Mouse (Mus musculus) gastrocnemius, adult 18-20 months (tissue): ENCODE measurements around the gene Csnk1e. TPM values are rescaled to one million over a fixed set of nuclear protein-coding genes. Genes with fewer than 3 reads are reported as not detected.

ENCODE experiments used
- DNase-seq: peaks from one replicate; pipeline ENCODE4 v3.0.0; 2021; ENCODE audit warnings: low spot score
- total RNA-seq, 2 experiments: library from RNA; stranded (reverse); gene quantifications; 2 replicates each; pipeline ENCODE4 v1.2.3; 2021

Gene Csnk1e
- total RNA-seq, 2 experiments from 2014 or later = 45.4 to 48.0 TPM

GRCm38 (mm10) chr15:79445786-79446654, 9.3 kb downstream of the Csnk1e start:
- DNase-seq = peak; percentile 62

- DNase-seq = no peak
Observed at GRCm38 (mm10) chr15:79443856-79444410, 11.4 kb downstream of the Csnk1e start.

- no peak for DNase-seq
Observed at GRCm38 (mm10) chr15:79442961-79443518, 12.3 kb downstream of the Csnk1e start.

GRCm38 (mm10) chr15:79442257-79442611, 13.1 kb downstream of the Csnk1e start:
- no peak for DNase-seq

GRCm38 (mm10) chr15:79441331-79442256, 13.8 kb downstream of the Csnk1e start:
- DNase-seq = peak; percentile 86

- no peak for DNase-seq
Observed at GRCm38 (mm10) chr15:79440651-79441330, 14.6 kb downstream of the Csnk1e start.

GRCm38 (mm10) chr15:79440223-79440622, 15.1 kb downstream of the Csnk1e start:
- DNase-seq = peak; percentile 64

GRCm38 (mm10) chr15:79439386-79439785, 16.0 kb downstream of the Csnk1e start:
- DNase-seq = no peak

- no peak for DNase-seq
Observed at GRCm38 (mm10) chr15:79438816-79439215, 16.6 kb downstream of the Csnk1e start.

- no peak for DNase-seq
Observed at GRCm38 (mm10) chr15:79438209-79438810, 17.1 kb downstream of the Csnk1e start.

GRCm38 (mm10) chr15:79437541-79438208, 17.7 kb downstream of the Csnk1e start:
- no peak for DNase-seq

GRCm38 (mm10) chr15:79436481-79436921, 18.9 kb downstream of the Csnk1e start:
- DNase-seq = no peak

- peak; percentile 61 for DNase-seq
Observed at GRCm38 (mm10) chr15:79435191-79435671, 20.1 kb downstream of the Csnk1e start.

GRCm38 (mm10) chr15:79432892-79433291, 22.5 kb downstream of the Csnk1e start:
- DNase-seq = no peak

- DNase-seq = no peak
Observed at GRCm38 (mm10) chr15:79432328-79432727, 23.0 kb downstream of the Csnk1e start.

GRCm38 (mm10) chr15:79431925-79432324, 23.4 kb downstream of the Csnk1e start:
- no peak for DNase-seq

- DNase-seq = no peak
Observed at GRCm38 (mm10) chr15:79430461-79431000, 24.8 kb downstream of the Csnk1e start.

- DNase-seq = no peak
Observed at GRCm38 (mm10) chr15:79429994-79430393, 25.4 kb downstream of the Csnk1e start.

- no peak for DNase-seq
Observed at GRCm38 (mm10) chr15:79429527-79429926, 25.8 kb downstream of the Csnk1e start.
